ENCODE assay signal across 9 mouse cellular contexts in the genomic region with DNA sequence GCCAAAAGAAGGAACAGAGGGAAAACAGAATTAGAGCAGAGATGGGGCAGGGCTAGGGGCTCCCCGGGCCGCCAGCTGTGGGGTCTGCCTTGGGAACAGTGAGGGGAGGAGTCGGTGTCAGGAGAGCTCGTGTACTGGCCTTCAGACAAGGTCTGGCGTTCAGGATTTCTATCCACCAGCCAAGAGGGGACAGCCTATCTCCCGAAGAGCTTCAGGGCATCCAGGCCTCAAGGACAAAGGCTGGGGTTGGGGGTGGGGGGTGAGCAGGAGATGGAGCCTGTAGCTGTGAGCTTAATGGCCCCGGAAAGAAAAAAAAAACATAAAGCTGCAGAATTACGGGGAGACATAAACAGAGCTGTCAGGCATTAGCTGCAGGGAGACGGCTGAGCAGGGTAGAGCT. TPM values are rescaled to one million over a fixed set of nuclear protein-coding genes. Genes with fewer than 3 reads are reported as not detected.
DNase-seq lines count a peak whose midpoint lies in the region; ATAC-seq and TF ChIP-seq lines count a peak whose summit lies in the region.
"Had no signal": no experiment of that assay in that cellular context is flagged by ENCODE, and none has a peak within 500 bp of the region (broad histone marks: within the 10 kb centered on the region; RNA-seq: fewer than 3 reads in every experiment).

No protein-coding gene starts in this region.

- ATAC-seq in kidney, postnatal 0 days (replicated peaks; ENCODE audit: low FRiP score, low read depth) = no peak
- no peak for ATAC-seq in embryonic facial prominence, embryonic 13.5 days (ENCODE audit: insufficient number of reproducible peaks, insufficient read depth, low FRiP score, low TSS enrichment, low read depth)
- ATAC-seq in neural tube, embryonic 13.5 days (ENCODE audit: low read depth) = 0 out of 2 replicates have a peak, but pooled peaks have one; percentile 20

- no peak overlapping the region for H3K4me3 ChIP-seq in kidney, postnatal 0 days (replicated peaks; ENCODE audit: low read depth, low read length)
- no peak overlapping the region for H3K4me3 ChIP-seq in embryonic facial prominence, embryonic 13.5 days
- H3K4me3 ChIP-seq in hindbrain, embryonic 10.5 days = no peak overlapping the region
- H3K4me3 ChIP-seq in neural tube, embryonic 13.5 days = no peak overlapping the region

- no peaks in the 10 kb centered on the region for H3K9me3 ChIP-seq in kidney, postnatal 0 days (replicated peaks; ENCODE audit: low read length)
- no peaks in the 10 kb centered on the region for H3K9me3 ChIP-seq in embryonic facial prominence, embryonic 13.5 days
- no peaks in the 10 kb centered on the region for H3K9me3 ChIP-seq in hindbrain, embryonic 10.5 days
- no peaks in the 10 kb centered on the region for H3K9me3 ChIP-seq in neural tube, embryonic 13.5 days

- no peaks in the 10 kb centered on the region for H3K27me3 ChIP-seq in kidney, postnatal 0 days (ENCODE audit: insufficient read depth, low read length)
- no peaks in the 10 kb centered on the region for H3K27me3 ChIP-seq in embryonic facial prominence, embryonic 13.5 days
- H3K27me3 ChIP-seq in hindbrain, embryonic 10.5 days (ENCODE audit: insufficient read depth, poor library complexity, severe bottlenecking) = peaks cover under 1% of the 10 kb centered on the region; the same call in 1 of the 2 replicates
- no peaks in the 10 kb centered on the region for H3K27me3 ChIP-seq in neural tube, embryonic 13.5 days

- H3K4me1 ChIP-seq in kidney, postnatal 0 days (replicated peaks; ENCODE audit: insufficient read depth, low read length) = peaks cover 33% of the 10 kb centered on the region
- H3K4me1 ChIP-seq in embryonic facial prominence, embryonic 13.5 days = peaks cover 73% of the 10 kb centered on the region
- peaks cover 60% of the 10 kb centered on the region for H3K4me1 ChIP-seq in hindbrain, embryonic 10.5 days (replicated peaks)
- H3K4me1 ChIP-seq in neural tube, embryonic 13.5 days (replicated peaks) = peaks cover 95% of the 10 kb centered on the region

- no peaks in the 10 kb centered on the region for H3K36me3 ChIP-seq in kidney, postnatal 0 days (ENCODE audit: insufficient read depth, low read length)
- no peaks in the 10 kb centered on the region for H3K36me3 ChIP-seq in embryonic facial prominence, embryonic 13.5 days
- H3K36me3 ChIP-seq in hindbrain, embryonic 10.5 days = peaks cover 28% of the 10 kb centered on the region
- H3K36me3 ChIP-seq in neural tube, embryonic 13.5 days = peaks cover 4% of the 10 kb centered on the region; the same call in 1 of the 2 replicates

- H3K4me2 ChIP-seq in kidney, postnatal 0 days (ENCODE audit: low read length) = no peak overlapping the region
- no peak overlapping the region for H3K4me2 ChIP-seq in embryonic facial prominence, embryonic 13.5 days
- H3K4me2 ChIP-seq in neural tube, embryonic 13.5 days = peak overlapping the region; percentile 23

- 22% methylated on average over 9 of the region's 9 CpGs for WGBS in kidney, postnatal 0 days
- WGBS in embryonic facial prominence, embryonic 13.5 days = 27% methylated on average over 9 of the region's 9 CpGs
- 56% methylated on average over 9 of the region's 9 CpGs for WGBS in hindbrain, embryonic 10.5 days
- 19% methylated on average over 9 of the region's 9 CpGs for WGBS in neural tube, embryonic 13.5 days

- DNase-seq in kidney, postnatal 0 days (ENCODE audit: low spot score) = no peak
- no peak for DNase-seq in kidney, postnatal 14 days
- no peak for DNase-seq in hindbrain, embryonic 10.5 days (ENCODE audit: low spot score)
- DNase-seq in lung, postnatal 14 days = no peak
- DNase-seq in left cerebral cortex, adult 11 months (ENCODE audit: low spot score) = no peak
- no peak for DNase-seq in lung, postnatal 10 days
- DNase-seq: lung, postnatal 4 days had no signal

- peak overlapping the region; percentile 42; the same call in 1 of the 2 replicates for H3K27ac ChIP-seq in kidney, postnatal 0 days
- peak overlapping the region; percentile 16; the same call in 1 of the 2 replicates for H3K27ac ChIP-seq in embryonic facial prominence, embryonic 13.5 days
- peak overlapping the region; percentile 62; the same call in 1 of the 2 replicates for H3K27ac ChIP-seq in hindbrain, embryonic 10.5 days
- peak overlapping the region; percentile 90 for H3K27ac ChIP-seq in neural tube, embryonic 13.5 days (replicated peaks)

- H3K9ac ChIP-seq in kidney, postnatal 0 days (ENCODE audit: low read depth, low read length) = 0 out of 2 replicates have a peak overlapping the region, but pooled peaks have one; percentile 18
- peak overlapping the region; percentile 12; the same call in 1 of the 2 replicates for H3K9ac ChIP-seq in embryonic facial prominence, embryonic 13.5 days
- peak overlapping the region; percentile 60 for H3K9ac ChIP-seq in neural tube, embryonic 13.5 days

- no peak for TF ChIP-seq CTCF in kidney, postnatal 0 days (IDR thresholded peaks at IDR 0.05; ENCODE audit: low read depth)

RNA-seq across cellular contexts. Expression of gene Srebf1, which starts 53.6 kb away (rescaled TPM):
- polyA plus RNA-seq in kidney, postnatal 0 days (2015; fragmentation: Nextera tagmentation; extraction: Ambion mirVana) = 44.4 and 50.6 TPM in 2 replicates
- polyA plus RNA-seq in embryonic facial prominence, embryonic 13.5 days (2015; fragmentation: Nextera tagmentation; extraction: Ambion mirVana) = 59.1 and 61.9 TPM in 2 replicates
- polyA plus RNA-seq in hindbrain, embryonic 10.5 days (2016; fragmentation: Nextera tagmentation; extraction: Ambion mirVana) = 45.0 and 55.8 TPM in 2 replicates
- 30.6 and 38.5 TPM in 2 replicates for polyA plus RNA-seq in neural tube, embryonic 13.5 days (2015; fragmentation: Nextera tagmentation; extraction: Ambion mirVana)

Comparison
In these comparisons a context has a peak if more than half of its experiments do, and no peak if none do; other contexts are left out.
1. H3K27ac ChIP-seq: peak in every context shown above with its lines; median percentile 90 in neural tube, embryonic 13.5 days; 62 in hindbrain, embryonic 10.5 days; 42 in kidney, postnatal 0 days; 16 in embryonic facial prominence, embryonic 13.5 days.